Mouse (Mus musculus): ENCODE measurements around the gene Klhl36. TPM values are rescaled to one million over a fixed set of nuclear protein-coding genes. Genes with fewer than 3 reads are reported as not detected.
A peak's percentile ranks its signal among the peaks of the same experiment; 100 is the strongest.
"Not testable (repeated sequence)": the region's sequence is repeated elsewhere in the genome, so short reads cannot be mapped to it uniquely, and the experiment has no call there.

Klhl36 gene
- polyA plus RNA-seq, 1 experiment from 2014 or later = 10.7 TPM

- Histone ChIP-seq H3K36me3 (peaks cover 39% of the 10 kb centered on the region), H3K4me3 (peak overlapping the region; percentile 81), H3K9me3 (no peaks in the 10 kb centered on the region), H3K4me1 (replicated peaks) (peaks cover 89% of the 10 kb centered on the region), H3K27ac (peak overlapping the region; percentile 92), H3K27me3 (ENCODE audit: insufficient read depth, poor library complexity, severe bottlenecking) (no peaks in the 10 kb centered on the region)
- no peak for DNase-seq (ENCODE audit: low spot score)
- WGBS = 76% methylated on average over 19 of the region's 19 CpGs
Measured at GRCm38 (mm10) chr8:119838100-119838982, 23.7 kb upstream of the Klhl36 start.

DNA sequence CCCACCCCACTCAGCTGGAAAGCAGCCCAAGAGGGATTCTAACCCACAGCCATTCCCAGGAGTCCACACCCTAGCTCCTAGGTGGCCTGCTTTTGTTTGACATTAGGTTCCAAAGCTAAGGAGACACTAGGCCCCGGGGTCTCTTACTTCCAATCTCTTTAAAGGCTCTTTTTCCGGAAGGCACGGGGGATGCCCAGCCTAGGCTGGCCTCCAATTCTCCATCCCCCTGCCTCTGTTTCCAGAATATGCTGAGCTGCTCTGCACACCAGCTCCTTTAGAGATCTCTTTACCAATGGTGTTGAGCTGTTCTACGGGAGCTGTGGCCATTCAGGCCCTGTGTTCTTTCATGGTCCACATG, 23.1 kb upstream of the Klhl36 start:
- no peaks in the 10 kb centered on the region for H3K9me3 ChIP-seq
- peaks cover 36% of the 10 kb centered on the region for H3K36me3 ChIP-seq
- DNase-seq (ENCODE audit: low spot score) = no peak
- H3K27me3 ChIP-seq (ENCODE audit: insufficient read depth, poor library complexity, severe bottlenecking) = no peaks in the 10 kb centered on the region
- 62% methylated on average over 4 of the region's 4 CpGs for WGBS
- peak overlapping the region; percentile 81 for H3K4me3 ChIP-seq
- H3K4me1 ChIP-seq (replicated peaks) = peaks cover 82% of the 10 kb centered on the region
- H3K27ac ChIP-seq = peak overlapping the region; percentile 92

GRCm38 (mm10) chr8:119839419-119840021, 22.5 kb upstream of the Klhl36 start:
- DNase-seq (ENCODE audit: low spot score) = peak; percentile 57
- Histone ChIP-seq H3K27ac (peak overlapping the region; percentile 92), H3K4me3 (peak overlapping the region; percentile 81), H3K4me1 (replicated peaks) (peaks cover 77% of the 10 kb centered on the region), H3K27me3 (ENCODE audit: insufficient read depth, poor library complexity, severe bottlenecking) (peaks cover 3% of the 10 kb centered on the region; the same call in 1 of the 2 replicates), H3K9me3 (no peaks in the 10 kb centered on the region), H3K36me3 (peaks cover 30% of the 10 kb centered on the region)
- WGBS = 13% methylated on average over 14 of the region's 14 CpGs

- peak within 1 kb of the TSS; percentile 92 for H3K27ac ChIP-seq
- H3K9me3 ChIP-seq = no peaks in the 10 kb centered on the region
- peak within 1 kb of the TSS; percentile 81 for H3K4me3 ChIP-seq
- DNase-seq (ENCODE audit: low spot score) = peak; percentile 94
- H3K36me3 ChIP-seq = peaks cover 22% of the 10 kb centered on the region
- under 1% methylated on average over 57 of the region's 57 CpGs for WGBS
- peaks cover 6% of the 10 kb centered on the region; the same call in 1 of the 2 replicates for H3K27me3 ChIP-seq (ENCODE audit: insufficient read depth, poor library complexity, severe bottlenecking)
- peaks cover 69% of the 10 kb centered on the region for H3K4me1 ChIP-seq (replicated peaks)
Measured at GRCm38 (mm10) chr8:119840275-119840808, 21.7 kb upstream of the Klhl36 start, which contains the start of gene Cotl1. Cotl1 (minus strand) TSS chr8:119840544.

DNA sequence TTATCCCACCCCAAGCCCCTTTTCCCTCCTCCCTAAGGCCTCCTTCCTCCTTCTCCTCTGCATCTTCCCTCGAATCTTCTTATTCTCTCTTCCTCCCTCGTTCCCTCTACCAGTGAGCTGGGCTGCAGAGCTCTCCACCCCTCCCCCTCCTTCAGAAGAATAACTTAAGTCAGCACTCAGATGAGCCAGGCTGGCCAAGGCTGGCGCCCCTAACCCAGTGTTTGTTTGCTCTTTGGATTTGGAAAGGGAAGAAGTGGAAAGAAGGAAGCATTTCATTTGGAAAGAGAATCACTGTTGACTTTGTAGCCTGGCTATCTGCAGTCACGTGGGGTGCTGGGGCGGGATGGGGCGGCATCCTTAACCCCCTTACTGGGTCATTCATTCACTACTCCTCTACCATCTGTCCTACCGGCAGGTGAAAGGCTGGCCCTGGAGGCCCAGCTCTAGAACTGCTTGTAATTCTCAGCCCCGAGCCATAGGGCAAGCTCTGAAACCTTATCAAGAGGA, 21.1 kb upstream of the Klhl36 start:
- peaks cover 16% of the 10 kb centered on the region for H3K36me3 ChIP-seq
- H3K4me3 ChIP-seq = peak overlapping the region; percentile 81
- peaks cover 6% of the 10 kb centered on the region; the same call in 1 of the 2 replicates for H3K27me3 ChIP-seq (ENCODE audit: insufficient read depth, poor library complexity, severe bottlenecking)
- peak overlapping the region; percentile 92 for H3K27ac ChIP-seq
- H3K4me1 ChIP-seq (replicated peaks) = peaks cover 62% of the 10 kb centered on the region
- no peaks in the 10 kb centered on the region for H3K9me3 ChIP-seq
- no peak for DNase-seq (ENCODE audit: low spot score)
- 7% methylated on average over 8 of the region's 8 CpGs for WGBS

GRCm38 (mm10) chr8:119843444-119843843, 18.6 kb upstream of the Klhl36 start:
- H3K36me3 ChIP-seq = no peaks in the 10 kb centered on the region

DNA sequence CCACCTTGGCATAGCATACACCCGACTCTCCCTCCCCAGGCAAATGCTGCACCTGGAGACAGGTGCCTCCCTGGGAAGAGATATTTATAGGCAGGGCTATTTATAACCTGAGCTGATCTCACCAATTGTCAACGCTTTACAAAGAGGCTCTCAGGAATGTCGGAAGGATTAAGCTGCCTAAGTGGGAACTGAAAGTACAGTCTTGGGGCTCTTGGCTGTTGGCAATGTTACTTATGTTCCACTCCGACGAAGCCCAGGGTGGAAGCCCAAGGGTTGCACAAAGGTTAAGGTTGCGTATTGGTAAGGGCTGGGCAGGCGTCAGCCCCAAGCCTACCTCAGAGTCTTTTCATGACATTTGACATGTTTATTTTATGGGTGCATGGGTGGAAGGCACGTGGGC, 17.5 kb upstream of the Klhl36 start:
- no peaks in the 10 kb centered on the region for H3K36me3 ChIP-seq
- 56% methylated on average over 8 of the region's 8 CpGs for WGBS
- H3K27ac ChIP-seq = no peak overlapping the region
- H3K9me3 ChIP-seq = peaks cover 6% of the 10 kb centered on the region; the same call in 1 of the 2 replicates
- DNase-seq (ENCODE audit: low spot score) = no peak
- H3K4me3 ChIP-seq = no peak overlapping the region
- peaks cover 26% of the 10 kb centered on the region for H3K4me1 ChIP-seq (replicated peaks)
- peaks cover 6% of the 10 kb centered on the region; the same call in 1 of the 2 replicates for H3K27me3 ChIP-seq (ENCODE audit: insufficient read depth, poor library complexity, severe bottlenecking)

More at GRCm38 (mm10) chr8:119843444-119843843, 18.6 kb upstream of the Klhl36 start:
- Histone ChIP-seq H3K4me1 (replicated peaks) (peaks cover 38% of the 10 kb centered on the region), H3K27ac (no peak overlapping the region), H3K9me3 (no peaks in the 10 kb centered on the region), H3K27me3 (ENCODE audit: insufficient read depth, poor library complexity, severe bottlenecking) (peaks cover 6% of the 10 kb centered on the region; the same call in 1 of the 2 replicates), H3K4me3 (no peak overlapping the region)
- peak; percentile 66 for DNase-seq (ENCODE audit: low spot score)
- WGBS = 2% methylated on average over 4 of the region's 4 CpGs

DNA sequence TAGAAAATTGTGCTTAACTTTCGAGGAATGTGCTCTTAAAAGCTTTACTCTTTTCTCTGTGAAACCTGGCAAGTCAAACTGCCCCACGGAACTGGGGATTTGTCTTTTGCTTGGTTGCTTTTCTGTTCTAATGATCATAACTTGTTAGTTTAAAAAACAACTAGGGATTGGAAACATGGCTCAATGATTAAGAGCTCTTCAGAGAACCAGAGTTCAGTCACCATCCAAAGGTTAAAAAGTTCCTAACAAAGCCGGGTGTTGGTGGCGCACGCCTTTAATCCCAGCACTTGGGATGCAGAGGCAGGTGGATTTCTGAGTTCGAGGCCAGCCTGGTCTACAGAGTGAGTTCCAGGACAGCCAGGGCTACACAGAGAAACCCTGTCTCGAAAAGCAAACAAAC, 16.3 kb upstream of the Klhl36 start:
- peaks cover 16% of the 10 kb centered on the region for H3K4me1 ChIP-seq (replicated peaks)
- H3K27ac ChIP-seq; H3K27me3 ChIP-seq (ENCODE audit: insufficient read depth, poor library complexity, severe bottlenecking); DNase-seq (ENCODE audit: low spot score); H3K36me3 ChIP-seq; H3K4me3 ChIP-seq: not testable (repeated sequence)
- H3K9me3 ChIP-seq = peaks cover 10% of the 10 kb centered on the region
- WGBS = 84% methylated on average over 7 of the region's 7 CpGs

DNA sequence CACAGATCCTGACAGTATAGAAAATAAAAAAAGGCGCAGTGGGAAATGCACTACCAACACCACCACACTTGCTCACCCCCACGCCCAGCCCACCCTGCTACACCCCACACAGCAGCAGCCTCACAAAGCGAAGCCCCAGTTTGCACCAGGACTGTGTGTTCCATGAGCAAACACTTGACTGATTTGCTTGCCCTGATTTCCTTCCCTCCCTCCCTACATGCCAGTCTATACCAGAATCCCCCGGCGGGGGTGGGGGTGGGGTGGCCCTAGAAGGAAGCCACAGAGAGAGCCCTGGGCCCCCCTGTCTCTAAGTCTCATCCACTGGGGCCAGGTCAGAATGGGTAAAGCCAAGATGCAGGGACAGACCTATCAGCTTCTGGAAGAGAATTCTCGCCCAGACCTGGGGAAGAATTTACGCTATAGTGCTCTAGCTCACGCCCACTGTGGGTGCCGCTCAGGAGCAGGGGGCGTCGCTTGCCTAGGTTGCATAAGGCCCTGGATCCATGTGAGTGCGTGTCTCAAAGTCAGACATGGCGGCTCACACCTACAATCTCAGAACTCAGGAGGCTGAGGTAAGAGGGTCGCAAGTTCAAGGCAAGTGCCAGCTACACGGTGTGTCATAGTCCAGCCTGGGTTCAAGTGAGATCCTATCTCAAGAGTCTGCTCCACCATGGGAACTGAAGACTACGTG, 14.7 kb upstream of the Klhl36 start:
- H3K36me3 ChIP-seq = no peaks in the 10 kb centered on the region
- H3K27me3 ChIP-seq (ENCODE audit: insufficient read depth, poor library complexity, severe bottlenecking) = peaks cover 6% of the 10 kb centered on the region; the same call in 1 of the 2 replicates
- no peak for DNase-seq (ENCODE audit: low spot score)
- H3K9me3 ChIP-seq = peaks cover 10% of the 10 kb centered on the region
- no peak overlapping the region for H3K4me3 ChIP-seq
- 87% methylated on average over 16 of the region's 16 CpGs for WGBS
- H3K4me1 ChIP-seq (replicated peaks) = 0 out of 2 replicates have a peak, but pooled peaks cover 4% of the 10 kb centered on the region
- H3K27ac ChIP-seq = no peak overlapping the region

GRCm38 (mm10) chr8:119853521-119853920, 8.5 kb upstream of the Klhl36 start:
- no peak for DNase-seq (ENCODE audit: low spot score)
- Histone ChIP-seq H3K27me3 (ENCODE audit: insufficient read depth, poor library complexity, severe bottlenecking) (peaks cover 3% of the 10 kb centered on the region), H3K36me3 (no peaks in the 10 kb centered on the region), H3K4me3 (no peak overlapping the region), H3K9me3 (peaks cover 10% of the 10 kb centered on the region), H3K27ac (peak overlapping the region; percentile 77), H3K4me1 (replicated peaks) (peaks cover 13% of the 10 kb centered on the region)
- WGBS = 59% methylated on average over 8 of the region's 8 CpGs

DNA sequence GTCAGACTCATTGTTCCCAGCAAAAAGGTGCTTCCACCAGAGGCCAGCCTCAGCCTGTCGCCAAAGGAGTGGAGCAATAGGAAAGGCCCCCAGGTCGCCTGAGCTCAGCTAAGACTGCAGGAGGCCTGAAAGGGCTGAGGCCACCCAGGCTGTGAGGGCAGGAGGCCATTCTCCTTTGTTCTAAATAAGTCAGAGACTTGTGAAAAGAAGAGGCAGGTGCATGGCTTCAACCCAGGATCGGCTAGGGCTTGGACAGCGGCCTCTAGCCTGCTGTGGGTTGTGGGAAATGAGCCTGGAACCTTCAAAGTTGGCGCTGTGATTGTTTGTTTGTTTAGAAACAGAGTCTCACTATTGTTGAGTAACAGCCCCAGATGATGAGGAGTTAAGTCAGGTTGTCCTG, 8.0 kb upstream of the Klhl36 start:
- DNase-seq (ENCODE audit: low spot score) = peak; percentile 28
- Histone ChIP-seq H3K27ac (peak overlapping the region; percentile 77), H3K4me1 (replicated peaks) (peaks cover 16% of the 10 kb centered on the region), H3K4me3 (no peak overlapping the region), H3K9me3 (peaks cover 10% of the 10 kb centered on the region), H3K27me3 (ENCODE audit: insufficient read depth, poor library complexity, severe bottlenecking) (peaks cover 3% of the 10 kb centered on the region), H3K36me3 (no peaks in the 10 kb centered on the region)
- 35% methylated on average over 5 of the region's 5 CpGs for WGBS

DNA sequence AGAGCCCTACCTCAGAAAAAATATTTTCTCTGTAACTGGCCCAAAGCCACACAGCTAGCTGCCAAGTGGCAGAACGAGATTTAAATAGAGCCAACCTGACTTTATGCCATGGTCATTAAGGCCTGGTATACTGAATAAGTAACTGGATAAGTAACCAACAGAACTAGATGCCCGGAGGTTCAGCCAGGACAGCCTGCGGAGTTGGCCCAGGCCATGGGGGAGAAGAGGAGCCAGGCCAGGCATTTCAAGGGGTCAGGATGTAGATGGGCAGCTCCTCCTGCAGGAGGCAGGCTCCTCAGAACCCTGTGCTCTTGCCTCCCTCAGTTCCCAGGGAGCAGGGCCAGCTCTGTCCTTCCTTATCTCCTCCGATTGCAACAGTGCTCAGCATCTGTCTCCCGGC, 6.4 kb upstream of the Klhl36 start:
- H3K27me3 ChIP-seq (ENCODE audit: insufficient read depth, poor library complexity, severe bottlenecking) = peaks cover 6% of the 10 kb centered on the region
- WGBS = 84% methylated on average over 5 of the region's 5 CpGs
- no peak overlapping the region for H3K4me3 ChIP-seq
- no peak overlapping the region for H3K27ac ChIP-seq
- H3K4me1 ChIP-seq (replicated peaks) = peaks cover 16% of the 10 kb centered on the region
- H3K9me3 ChIP-seq = no peaks in the 10 kb centered on the region
- no peaks in the 10 kb centered on the region for H3K36me3 ChIP-seq
- no peak for DNase-seq (ENCODE audit: low spot score)
